Mouse (Mus musculus): ENCODE results near the gene Vdac2. TPM values are rescaled to one million over a fixed set of nuclear protein-coding genes. Genes with fewer than 3 reads are reported as not detected.

Vdac2 gene
- polyA plus RNA-seq, 1 experiment: 85.2 TPM

- Histone ChIP-seq H3K4me3 (replicated peaks; ENCODE audit: control insufficient read depth, low read depth, low read length) (no peak overlapping the region), H3K4me1 (ENCODE audit: control insufficient read depth, insufficient read depth, low read length) (no peaks in the 10 kb centered on the region), H3K27ac (ENCODE audit: control insufficient read depth, insufficient read depth, low read depth, low read length, poor library complexity) (no peak overlapping the region)
- TF ChIP-seq CTCF (IDR thresholded peaks at IDR 0.05; ENCODE audit: control insufficient read depth, insufficient read depth, low read length) (no peak), POLR2A (IDR thresholded peaks at IDR 0.05; ENCODE audit: borderline replicate concordance, control insufficient read depth, low read depth, low read length) (no peak)
- 88% methylated on average over 7 of the region's 7 CpGs for WGBS
Observed at GRCm38 (mm10) chr14:21801624-21802023, 23.4 kb upstream of the Vdac2 start.

- WGBS: 89% methylated on average over 6 of the region's 6 CpGs
- Histone ChIP-seq H3K4me3 (replicated peaks; ENCODE audit: control insufficient read depth, low read depth, low read length) (no peak overlapping the region), H3K4me1 (ENCODE audit: control insufficient read depth, insufficient read depth, low read length) (no peaks in the 10 kb centered on the region), H3K27ac (ENCODE audit: control insufficient read depth, insufficient read depth, low read depth, low read length, poor library complexity) (no peak overlapping the region)
- TF ChIP-seq CTCF (IDR thresholded peaks at IDR 0.05; ENCODE audit: control insufficient read depth, insufficient read depth, low read length): no peak
- TF ChIP-seq POLR2A (IDR thresholded peaks at IDR 0.05; ENCODE audit: borderline replicate concordance, control insufficient read depth, low read depth, low read length): no peak
Observed at GRCm38 (mm10) chr14:21802543-21803206, 22.4 kb upstream of the Vdac2 start.

- 75% methylated on average over 2 of the region's 2 CpGs for WGBS
- Histone ChIP-seq H3K4me1 (ENCODE audit: control insufficient read depth, insufficient read depth, low read length) (peaks cover 1% of the 10 kb centered on the region; the same call in 1 of the 2 replicates), H3K4me3 (replicated peaks; ENCODE audit: control insufficient read depth, low read depth, low read length) (no peak overlapping the region), H3K27ac (ENCODE audit: control insufficient read depth, insufficient read depth, low read depth, low read length, poor library complexity) (no peak overlapping the region)
- no peak for TF ChIP-seq CTCF (IDR thresholded peaks at IDR 0.05; ENCODE audit: control insufficient read depth, insufficient read depth, low read length)
- no peak for TF ChIP-seq POLR2A (IDR thresholded peaks at IDR 0.05; ENCODE audit: borderline replicate concordance, control insufficient read depth, low read depth, low read length)
Observed at GRCm38 (mm10) chr14:21806203-21806602, 18.8 kb upstream of the Vdac2 start.

- Histone ChIP-seq H3K4me3 (replicated peaks; ENCODE audit: control insufficient read depth, low read depth, low read length) (no peak overlapping the region), H3K4me1 (ENCODE audit: control insufficient read depth, insufficient read depth, low read length) (peaks cover 1% of the 10 kb centered on the region; the same call in 1 of the 2 replicates), H3K27ac (ENCODE audit: control insufficient read depth, insufficient read depth, low read depth, low read length, poor library complexity) (no peak overlapping the region)
- 64% methylated on average over 3 of the region's 3 CpGs for WGBS
- TF ChIP-seq CTCF (IDR thresholded peaks at IDR 0.05; ENCODE audit: control insufficient read depth, insufficient read depth, low read length): no peak
- TF ChIP-seq POLR2A (IDR thresholded peaks at IDR 0.05; ENCODE audit: borderline replicate concordance, control insufficient read depth, low read depth, low read length): no peak
Observed at GRCm38 (mm10) chr14:21806631-21807160, 18.3 kb upstream of the Vdac2 start.

GRCm38 (mm10) chr14:21808208-21808922 lies 16.7 kb upstream of the Vdac2 start:
- Histone ChIP-seq H3K4me1 (ENCODE audit: control insufficient read depth, insufficient read depth, low read length) (peaks cover 4% of the 10 kb centered on the region; the same call in 1 of the 2 replicates), H3K27ac (ENCODE audit: control insufficient read depth, insufficient read depth, low read depth, low read length, poor library complexity) (peak overlapping the region; percentile 71; the same call in 1 of the 2 replicates), H3K4me3 (replicated peaks; ENCODE audit: control insufficient read depth, low read depth, low read length) (no peak overlapping the region)
- TF ChIP-seq POLR2A (IDR thresholded peaks at IDR 0.05; ENCODE audit: borderline replicate concordance, control insufficient read depth, low read depth, low read length) (no peak), CTCF (IDR thresholded peaks at IDR 0.05; ENCODE audit: control insufficient read depth, insufficient read depth, low read length) (no peak)
- 58% methylated on average over 8 of the region's 8 CpGs for WGBS

- WGBS: 86% methylated on average over 2 of the region's 2 CpGs
- no peak overlapping the region for H3K27ac ChIP-seq (ENCODE audit: control insufficient read depth, insufficient read depth, low read depth, low read length, poor library complexity)
- H3K4me1 ChIP-seq (ENCODE audit: control insufficient read depth, insufficient read depth, low read length): peaks cover 6% of the 10 kb centered on the region
- TF ChIP-seq POLR2A (IDR thresholded peaks at IDR 0.05; ENCODE audit: borderline replicate concordance, control insufficient read depth, low read depth, low read length): no peak
- TF ChIP-seq CTCF (IDR thresholded peaks at IDR 0.05; ENCODE audit: control insufficient read depth, insufficient read depth, low read length): no peak
- H3K4me3 ChIP-seq (replicated peaks; ENCODE audit: control insufficient read depth, low read depth, low read length): no peak overlapping the region
Observed at GRCm38 (mm10) chr14:21809418-21809817, 15.6 kb upstream of the Vdac2 start.

GRCm38 (mm10) chr14:21811301-21811700 lies 13.7 kb upstream of the Vdac2 start:
- H3K27ac ChIP-seq (ENCODE audit: control insufficient read depth, insufficient read depth, low read depth, low read length, poor library complexity): peak overlapping the region; percentile 87

GRCm38 (mm10) chr14:21811744-21812393 lies 13.2 kb upstream of the Vdac2 start:
- Histone ChIP-seq H3K4me3 (replicated peaks; ENCODE audit: control insufficient read depth, low read depth, low read length) (no peak overlapping the region), H3K27ac (ENCODE audit: control insufficient read depth, insufficient read depth, low read depth, low read length, poor library complexity) (peak overlapping the region; percentile 87), H3K4me1 (ENCODE audit: control insufficient read depth, insufficient read depth, low read length) (peaks cover 6% of the 10 kb centered on the region)
- no peak for TF ChIP-seq CTCF (IDR thresholded peaks at IDR 0.05; ENCODE audit: control insufficient read depth, insufficient read depth, low read length)
- no peak for TF ChIP-seq POLR2A (IDR thresholded peaks at IDR 0.05; ENCODE audit: borderline replicate concordance, control insufficient read depth, low read depth, low read length)
- 57% methylated on average over 10 of the region's 10 CpGs for WGBS

More at GRCm38 (mm10) chr14:21811301-21811700, 13.7 kb upstream of the Vdac2 start:
- WGBS: 20% methylated on average over 4 of the region's 4 CpGs
- peaks cover 6% of the 10 kb centered on the region for H3K4me1 ChIP-seq (ENCODE audit: control insufficient read depth, insufficient read depth, low read length)
- TF ChIP-seq POLR2A (IDR thresholded peaks at IDR 0.05; ENCODE audit: borderline replicate concordance, control insufficient read depth, low read depth, low read length) (no peak), CTCF (IDR thresholded peaks at IDR 0.05; ENCODE audit: control insufficient read depth, insufficient read depth, low read length) (no peak)
- H3K4me3 ChIP-seq (replicated peaks; ENCODE audit: control insufficient read depth, low read depth, low read length): no peak overlapping the region
